Mouse (Mus musculus): Measurements from ENCODE around the gene Bcar3. TPM values are rescaled to one million over a fixed set of nuclear protein-coding genes. Genes with fewer than 3 reads are reported as not detected.
"Not testable (repeated sequence)": the region's sequence is repeated elsewhere in the genome, so short reads cannot be mapped to it uniquely, and the experiment has no call there.

The Bcar3 gene
- polyA plus RNA-seq, 1 experiment from 2014 or later = 16.9 TPM

GRCm38 (mm10) chr3:122381591-122381990 is 87.7 kb downstream of the Bcar3 start:
- ATAC-seq (ENCODE audit: low read depth) = no peak
- Histone ChIP-seq H3K27ac (ENCODE audit: low read length) (no peak overlapping the region), H3K9ac (ENCODE audit: low read length) (no peak overlapping the region), H3K36me3 (ENCODE audit: control insufficient read depth, insufficient read depth, low read length) (no peaks in the 10 kb centered on the region), H3K4me1 (replicated peaks; ENCODE audit: control insufficient read depth, insufficient read depth, low read length) (peaks cover 12% of the 10 kb centered on the region), H3K9me3 (ENCODE audit: control insufficient read depth, low read length) (no peaks in the 10 kb centered on the region), H3K4me3 (ENCODE audit: low read length) (no peak overlapping the region), H3K4me2 (ENCODE audit: low read depth, low read length) (no peak overlapping the region), H3K27me3 (ENCODE audit: control insufficient read depth, insufficient read depth, low read depth, low read length) (no peaks in the 10 kb centered on the region)
- 86% methylated on average over 3 of the region's 3 CpGs for WGBS

GRCm38 (mm10) chr3:122386444-122386843 is 92.5 kb downstream of the Bcar3 start:
- 85% methylated on average over 5 of the region's 5 CpGs for WGBS
- Histone ChIP-seq H3K4me3 (ENCODE audit: low read length) (no peak overlapping the region), H3K9me3 (ENCODE audit: control insufficient read depth, low read length) (no peaks in the 10 kb centered on the region), H3K9ac (ENCODE audit: low read length) (no peak overlapping the region), H3K4me2 (ENCODE audit: low read depth, low read length) (no peak overlapping the region), H3K27me3 (ENCODE audit: control insufficient read depth, insufficient read depth, low read depth, low read length) (no peaks in the 10 kb centered on the region), H3K4me1 (replicated peaks; ENCODE audit: control insufficient read depth, insufficient read depth, low read length) (no peaks in the 10 kb centered on the region), H3K36me3 (ENCODE audit: control insufficient read depth, insufficient read depth, low read length) (no peaks in the 10 kb centered on the region), H3K27ac (ENCODE audit: low read length) (no peak overlapping the region)
- ATAC-seq (ENCODE audit: low read depth) = no peak

- 26% methylated on average over 3 of the region's 3 CpGs for WGBS
- no peaks in the 10 kb centered on the region for H3K36me3 ChIP-seq (ENCODE audit: control insufficient read depth, insufficient read depth, low read length)
- no peak overlapping the region for H3K4me2 ChIP-seq (ENCODE audit: low read depth, low read length)
- H3K9me3 ChIP-seq (ENCODE audit: control insufficient read depth, low read length) = no peaks in the 10 kb centered on the region
- no peak overlapping the region for H3K9ac ChIP-seq (ENCODE audit: low read length)
- H3K4me1 ChIP-seq (replicated peaks; ENCODE audit: control insufficient read depth, insufficient read depth, low read length) = no peaks in the 10 kb centered on the region; the same call in 1 of the 2 replicates
- no peaks in the 10 kb centered on the region for H3K27me3 ChIP-seq (ENCODE audit: control insufficient read depth, insufficient read depth, low read depth, low read length)
- no peak overlapping the region for H3K4me3 ChIP-seq (ENCODE audit: low read length)
- ATAC-seq (ENCODE audit: low read depth) = no peak
- no peak overlapping the region for H3K27ac ChIP-seq (ENCODE audit: low read length)
These were observed 93.8 kb downstream of the Bcar3 start for GRCm38 (mm10) chr3:122387771-122388170.

GRCm38 (mm10) chr3:122389972-122390371 is 96.0 kb downstream of the Bcar3 start:
- whole genome bisulfite sequencing = 82% methylated on average over 5 of the region's 5 CpGs
- Histone ChIP-seq H3K36me3 (ENCODE audit: control insufficient read depth, insufficient read depth, low read length) (no peaks in the 10 kb centered on the region), H3K27me3 (ENCODE audit: control insufficient read depth, insufficient read depth, low read depth, low read length) (no peaks in the 10 kb centered on the region)

GRCm38 (mm10) chr3:122391098-122391497 is 97.2 kb downstream of the Bcar3 start:
- no peak for ATAC-seq (ENCODE audit: low read depth)
- WGBS = 97% methylated on average over 2 of the region's 2 CpGs
- H3K4me1 ChIP-seq (replicated peaks; ENCODE audit: control insufficient read depth, insufficient read depth, low read length) = peaks cover 3% of the 10 kb centered on the region; the same call in 1 of the 2 replicates
- H3K27ac ChIP-seq (ENCODE audit: low read length) = no peak overlapping the region
- no peak overlapping the region for H3K4me3 ChIP-seq (ENCODE audit: low read length)
- H3K9me3 ChIP-seq (ENCODE audit: control insufficient read depth, low read length) = no peaks in the 10 kb centered on the region
- H3K36me3 ChIP-seq (ENCODE audit: control insufficient read depth, insufficient read depth, low read length) = no peaks in the 10 kb centered on the region
- H3K4me2 ChIP-seq (ENCODE audit: low read depth, low read length) = no peak overlapping the region
- no peaks in the 10 kb centered on the region for H3K27me3 ChIP-seq (ENCODE audit: control insufficient read depth, insufficient read depth, low read depth, low read length)
- H3K9ac ChIP-seq (ENCODE audit: low read length) = no peak overlapping the region

More at GRCm38 (mm10) chr3:122389972-122390371, 96.0 kb downstream of the Bcar3 start:
- Histone ChIP-seq H3K4me1 (replicated peaks; ENCODE audit: control insufficient read depth, insufficient read depth, low read length) (peaks cover 3% of the 10 kb centered on the region; the same call in 1 of the 2 replicates), H3K9me3 (ENCODE audit: control insufficient read depth, low read length) (no peaks in the 10 kb centered on the region), H3K9ac (ENCODE audit: low read length) (no peak overlapping the region), H3K4me2 (ENCODE audit: low read depth, low read length) (no peak overlapping the region), H3K27ac (ENCODE audit: low read length) (no peak overlapping the region), H3K4me3 (ENCODE audit: low read length) (no peak overlapping the region)
- ATAC-seq (ENCODE audit: low read depth) = no peak

GRCm38 (mm10) chr3:122391816-122392215 is 97.9 kb downstream of the Bcar3 start:
- Histone ChIP-seq H3K9ac (ENCODE audit: low read length) (no peak overlapping the region), H3K4me3 (ENCODE audit: low read length) (no peak overlapping the region), H3K27ac (ENCODE audit: low read length) (no peak overlapping the region), H3K4me1 (replicated peaks; ENCODE audit: control insufficient read depth, insufficient read depth, low read length) (peaks cover 3% of the 10 kb centered on the region; the same call in 1 of the 2 replicates), H3K9me3 (ENCODE audit: control insufficient read depth, low read length) (no peaks in the 10 kb centered on the region), H3K36me3 (ENCODE audit: control insufficient read depth, insufficient read depth, low read length) (no peaks in the 10 kb centered on the region), H3K27me3 (ENCODE audit: control insufficient read depth, insufficient read depth, low read depth, low read length) (no peaks in the 10 kb centered on the region), H3K4me2 (ENCODE audit: low read depth, low read length) (no peak overlapping the region)
- WGBS = 44% methylated on average over 12 of the region's 12 CpGs
- peak; percentile 60 for ATAC-seq (ENCODE audit: low read depth)

- not testable (repeated sequence) for H3K9ac ChIP-seq (ENCODE audit: low read length); H3K9me3 ChIP-seq (ENCODE audit: control insufficient read depth, low read length); H3K4me1 ChIP-seq (replicated peaks; ENCODE audit: control insufficient read depth, insufficient read depth, low read length); H3K27me3 ChIP-seq (ENCODE audit: control insufficient read depth, insufficient read depth, low read depth, low read length); H3K36me3 ChIP-seq (ENCODE audit: control insufficient read depth, insufficient read depth, low read length); H3K4me2 ChIP-seq (ENCODE audit: low read depth, low read length); H3K4me3 ChIP-seq (ENCODE audit: low read length)
- 0 out of 2 replicates have a peak overlapping the region, but pooled peaks have one; percentile 29 for H3K27ac ChIP-seq (ENCODE audit: low read length)
- 40% methylated on average over 4 of the region's 4 CpGs for WGBS
- ATAC-seq (ENCODE audit: low read depth) = peak; percentile 18; the same call in 1 of the 2 replicates
These were observed 99.5 kb downstream of the Bcar3 start for GRCm38 (mm10) chr3:122393411-122393810.

GRCm38 (mm10) chr3:122393836-122394374 is 100.0 kb downstream of the Bcar3 start:
- Histone ChIP-seq H3K4me3 (ENCODE audit: low read length) (no peak overlapping the region), H3K27me3 (ENCODE audit: control insufficient read depth, insufficient read depth, low read depth, low read length) (no peaks in the 10 kb centered on the region), H3K9ac (ENCODE audit: low read length) (no peak overlapping the region), H3K27ac (ENCODE audit: low read length) (0 out of 2 replicates have a peak overlapping the region, but pooled peaks have one; percentile 29), H3K4me1 (replicated peaks; ENCODE audit: control insufficient read depth, insufficient read depth, low read length) (peaks cover 3% of the 10 kb centered on the region; the same call in 1 of the 2 replicates), H3K4me2 (ENCODE audit: low read depth, low read length) (no peak overlapping the region), H3K9me3 (ENCODE audit: control insufficient read depth, low read length) (no peaks in the 10 kb centered on the region), H3K36me3 (ENCODE audit: control insufficient read depth, insufficient read depth, low read length) (no peaks in the 10 kb centered on the region)
- 68% methylated on average over 12 of the region's 12 CpGs for WGBS
- peak; percentile 74 for ATAC-seq (ENCODE audit: low read depth)

GRCm38 (mm10) chr3:122396957-122397356 is 103.0 kb downstream of the Bcar3 start:
- Histone ChIP-seq H3K27me3 (ENCODE audit: control insufficient read depth, insufficient read depth, low read depth, low read length) (no peaks in the 10 kb centered on the region), H3K36me3 (ENCODE audit: control insufficient read depth, insufficient read depth, low read length) (no peaks in the 10 kb centered on the region), H3K9ac (ENCODE audit: low read length) (no peak overlapping the region), H3K27ac (ENCODE audit: low read length) (no peak overlapping the region), H3K9me3 (ENCODE audit: control insufficient read depth, low read length) (no peaks in the 10 kb centered on the region), H3K4me3 (ENCODE audit: low read length) (no peak overlapping the region), H3K4me1 (replicated peaks; ENCODE audit: control insufficient read depth, insufficient read depth, low read length) (peaks cover 5% of the 10 kb centered on the region), H3K4me2 (ENCODE audit: low read depth, low read length) (no peak overlapping the region)
- WGBS = 89% methylated on average over 4 of the region's 4 CpGs
- no peak for ATAC-seq (ENCODE audit: low read depth)
